Mouse (Mus musculus) CH12.LX (cell line): Measurements from ENCODE around the gene Adora2b.

Experiments used
- BHLHE40 ChIP-seq: IDR thresholded peaks from 2 replicates; pipeline ENCODE4 v1.6.1; 2011; ENCODE audit warnings: mild to moderate bottlenecking, low read depth, low read length, improper control_type of control experiment
- CTCF ChIP-seq, 2 experiments: IDR thresholded peaks in 1 of 2; conservative IDR thresholded peaks in 1 of 2; 2 replicates each; pipeline ENCODE4 v1.5.1; 2011 to 2012; ENCODE audit warnings: low read depth in 2 of 2, low read length in 2 of 2, improper control_type of control experiment in 1 of 2, inconsistent platforms in 1 of 2, mild to moderate bottlenecking in 1 of 2, moderate library complexity in 1 of 2
- E2F4 ChIP-seq: IDR thresholded peaks from 2 replicates; pipeline ENCODE4 v1.6.1; 2011; ENCODE audit warnings: low read depth, low read length, improper control_type of control experiment; ENCODE audit not compliant: insufficient replicate concordance
- MAZ ChIP-seq: IDR thresholded peaks from 2 replicates; pipeline ENCODE4 v1.6.1; 2012; ENCODE audit warnings: low read depth, mild to moderate bottlenecking, inconsistent platforms, low read length, improper control_type of control experiment, moderate library complexity
- POLR2A ChIP-seq: IDR thresholded peaks from 2 replicates; pipeline ENCODE4 v1.6.1; 2011; ENCODE audit warnings: low read depth, mild to moderate bottlenecking, improper control_type of control experiment, low read length
- POLR2AphosphoS2 ChIP-seq: IDR thresholded peaks from 2 replicates; pipeline ENCODE4 v1.6.1; 2011; ENCODE audit warnings: low read depth, low read length, improper control_type of control experiment
- ZNF384 ChIP-seq: IDR thresholded peaks from 2 replicates; pipeline ENCODE4 v1.6.1; 2012; ENCODE audit warnings: low read depth, low read length, improper control_type of control experiment, inconsistent platforms

GRCm38 (mm10) chr11:62223416-62223815 is 25.4 kb upstream of the Adora2b start:
- TF ChIP-seq POLR2A (no peak), ZNF384 (no peak), CTCF (conservative IDR thresholded peaks at IDR 0.05 in 1 of 2, IDR thresholded peaks at IDR 0.05 in 1 of 2; ENCODE audit: low read depth in 2 of 2, low read length in 2 of 2) (no peak), E2F4 (no peak), MAZ (no peak), POLR2AphosphoS2 (no peak), BHLHE40 (peak; percentile 45)
